Comparison of ENCODE assay signal across 1 mouse cellular context in the genomic region with DNA sequence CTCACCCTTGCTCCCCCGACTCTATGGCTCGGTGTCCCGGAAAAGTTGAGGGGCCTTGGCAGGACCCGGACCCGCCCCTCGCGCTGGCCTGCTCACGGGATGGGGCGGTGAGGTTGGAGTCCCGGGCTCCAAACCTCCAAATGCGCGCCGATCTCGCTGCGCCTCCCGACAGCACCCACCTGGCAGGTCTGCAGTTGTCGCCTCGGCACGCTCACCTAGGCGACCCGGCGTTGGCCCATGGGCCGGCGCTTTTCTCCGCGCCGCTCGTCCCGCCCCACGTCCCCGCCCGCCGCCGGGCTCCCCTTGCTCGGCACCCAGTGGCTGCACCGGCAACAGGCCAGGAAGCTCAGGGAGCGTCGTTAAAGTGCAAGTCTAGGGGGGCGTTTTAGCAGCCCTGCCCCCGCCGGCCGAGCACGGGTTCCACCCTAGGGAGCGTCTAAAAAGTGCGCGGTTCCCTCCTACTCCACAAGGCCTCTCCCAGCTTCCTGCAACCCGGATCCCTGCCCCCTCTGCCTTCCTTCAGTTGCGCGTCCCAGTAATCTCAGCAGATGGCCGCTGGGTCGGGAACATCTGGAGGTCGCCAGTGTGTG.
TF ChIP-seq lines count a peak whose summit lies in the region.

Gene Tsku, minus strand, starts transcription at position 266 of the 590 bp plus-strand sequence.

TF ChIP-seq in CH12.LX, 34 proteins besides CTCF, POLR2A, EP300 and RAD21 (continued from another document):
- TF ChIP-seq USF2 (conservative IDR thresholded peaks at IDR 0.05; ENCODE audit: low read depth, low read length), result no peak
- no peak for TF ChIP-seq CHD1 (IDR thresholded peaks at IDR 0.05; ENCODE audit: low read depth, low read length)
- TF ChIP-seq PAX5 (IDR thresholded peaks at IDR 0.05; ENCODE audit: low read length), result no peak
- TF ChIP-seq ZNF384 (IDR thresholded peaks at IDR 0.05; ENCODE audit: low read depth, low read length), result no peak
- TF ChIP-seq SIN3A (IDR thresholded peaks at IDR 0.05; ENCODE audit: low read length), result peak; percentile 71
- peak; percentile 65 for TF ChIP-seq HCFC1 (IDR thresholded peaks at IDR 0.05; ENCODE audit: low read depth, low read length)
- TF ChIP-seq POLR2AphosphoS2 (IDR thresholded peaks at IDR 0.05; ENCODE audit: low read depth, low read length), result no peak
- no peak for TF ChIP-seq MAFK (IDR thresholded peaks at IDR 0.05; ENCODE audit: insufficient replicate concordance, low read length)
- no peak for TF ChIP-seq ZMIZ1 (IDR thresholded peaks at IDR 0.05; ENCODE audit: low read depth, low read length)
- no peak for TF ChIP-seq MAX (IDR thresholded peaks at IDR 0.05; ENCODE audit: low read length)
- TF ChIP-seq USF1 (IDR thresholded peaks at IDR 0.05; ENCODE audit: low read depth, low read length), result no peak
- TF ChIP-seq JUN (IDR thresholded peaks at IDR 0.05; ENCODE audit: insufficient read depth, low read depth, low read length), result no peak
- peak; percentile 48; the same call in 1 of the 2 replicates for TF ChIP-seq TCF12 (IDR thresholded peaks at IDR 0.05; ENCODE audit: low read depth, low read length)
- no peak for TF ChIP-seq KAT2A (IDR thresholded peaks at IDR 0.05; ENCODE audit: insufficient replicate concordance, low read length)
- no peak for TF ChIP-seq NRF1 (IDR thresholded peaks at IDR 0.05; ENCODE audit: low read depth, low read length)
- TF ChIP-seq RCOR1 (conservative IDR thresholded peaks at IDR 0.05; ENCODE audit: low read depth, low read length), result no peak
- TF ChIP-seq JUND (conservative IDR thresholded peaks at IDR 0.05; ENCODE audit: low read depth, low read length), result no peak
- peak; percentile 61 for TF ChIP-seq ELF1 (IDR thresholded peaks at IDR 0.05; ENCODE audit: low read depth, low read length)
- TF ChIP-seq BHLHE40 (IDR thresholded peaks at IDR 0.05; ENCODE audit: low read depth, low read length), result peak; percentile 72
- peak; percentile 71; the same call in 1 of the 2 replicates for TF ChIP-seq MAZ (IDR thresholded peaks at IDR 0.05; ENCODE audit: low read depth, low read length)
- peak; percentile 81 for TF ChIP-seq UBTF (IDR thresholded peaks at IDR 0.05; ENCODE audit: low read depth, low read length)
- TF ChIP-seq ZKSCAN1 (IDR thresholded peaks at IDR 0.05; ENCODE audit: borderline replicate concordance, low read depth, low read length), result no peak
- TF ChIP-seq E2F4 (IDR thresholded peaks at IDR 0.05; ENCODE audit: insufficient replicate concordance, low read depth, low read length), result no peak
- TF ChIP-seq MYC (IDR thresholded peaks at IDR 0.05; ENCODE audit: low read depth, low read length), result no peak
- no peak for TF ChIP-seq GABPA (IDR thresholded peaks at IDR 0.05; ENCODE audit: insufficient replicate concordance, low read depth, low read length)
- no peak for TF ChIP-seq IRF4 (IDR thresholded peaks at IDR 0.05; ENCODE audit: low read depth, low read length)
- peak; percentile 10; the same call in 1 of the 2 replicates for TF ChIP-seq ETS1 (conservative IDR thresholded peaks at IDR 0.05; ENCODE audit: low read depth, low read length)
- TF ChIP-seq MXI1 (IDR thresholded peaks at IDR 0.05; ENCODE audit: low read depth, low read length), result peak; percentile 25; the same call in 1 of the 2 replicates
